Mouse (Mus musculus): ENCODE measurements around the gene Vmn1r59.
"Not testable (repeated sequence)": the region's sequence is repeated elsewhere in the genome, so short reads cannot be mapped to it uniquely, and the experiment has no call there.

Gene Vmn1r59

DNA sequence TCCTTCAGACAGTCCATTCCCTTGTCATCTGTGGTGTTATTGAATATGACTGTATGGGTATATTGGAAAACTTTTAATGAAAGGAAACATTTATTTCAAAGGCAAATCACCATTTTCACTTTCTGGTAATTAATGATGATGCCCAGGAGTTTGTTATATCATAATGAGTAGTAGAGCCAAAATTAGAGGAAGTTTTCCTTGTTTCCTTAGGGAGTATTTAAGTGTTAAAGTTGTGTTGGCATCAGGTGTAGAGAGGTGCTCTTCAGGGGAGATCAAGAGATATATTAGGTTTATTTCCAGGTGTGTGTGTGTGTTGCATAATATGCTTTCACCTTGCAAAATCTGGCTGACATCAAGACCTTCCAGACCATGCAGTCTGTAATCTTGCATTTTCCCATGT, at the start of gene Vmn1r59:
Gene Vmn1r59 (minus strand): TSS at position 101 of the 400 bp plus-strand sequence.
- in situ Hi-C loops (cut with MboI, MseI): loop anchor here (10.0 kb wide), 1 partner anchor 462 kb away; the partner anchor contains the start of gene Zfp579

DNA sequence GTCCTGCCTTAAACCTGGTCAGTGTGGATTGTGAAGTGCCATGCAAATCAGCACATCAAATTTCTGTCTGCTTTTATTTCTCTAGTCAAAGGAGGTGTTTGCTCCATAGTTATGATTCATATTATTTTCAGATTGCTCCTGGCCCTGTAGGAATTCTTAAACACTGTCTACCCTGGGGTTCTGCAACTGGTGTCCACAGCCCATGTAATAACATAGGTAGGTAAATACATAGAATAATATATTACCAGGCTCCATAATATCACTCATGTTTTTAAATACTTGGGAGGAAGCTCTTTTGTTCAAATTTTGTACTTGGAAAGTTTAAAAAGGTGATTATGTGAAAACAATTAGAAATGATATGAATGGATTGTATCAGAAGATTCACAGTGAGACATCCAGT, 37.3 kb upstream of the Vmn1r59 start, which contains the start of gene Vmn2r28:
Gene Vmn2r28 (minus strand): TSS at position 101 of the 400 bp plus-strand sequence.
- in situ Hi-C loops (cut with MboI, MseI): not testable (repeated sequence)

DNA sequence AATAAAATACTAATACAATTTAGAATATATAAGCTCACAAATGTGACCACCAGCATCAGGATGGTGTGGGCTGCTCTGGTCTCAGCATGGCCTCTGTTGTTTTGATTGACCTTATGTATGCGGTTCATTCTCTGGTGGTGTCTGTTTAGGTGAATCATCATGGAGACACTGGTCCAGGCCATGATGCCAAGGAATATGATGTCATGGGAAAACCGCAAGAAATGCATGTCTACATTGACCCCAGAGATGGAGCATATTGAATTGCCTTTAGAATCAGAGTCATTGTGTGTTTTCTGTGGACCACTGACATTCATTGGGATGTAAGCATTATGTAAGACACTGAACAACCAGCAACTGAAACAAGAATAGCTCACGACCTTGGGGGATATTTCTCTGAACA, 2.6 kb downstream of the Vmn1r59 start:
- in situ Hi-C loops (cut with MboI, MseI): loop anchor here (10.0 kb wide), 1 partner anchor 459 kb away; the partner anchor contains the start of gene Zfp579

DNA sequence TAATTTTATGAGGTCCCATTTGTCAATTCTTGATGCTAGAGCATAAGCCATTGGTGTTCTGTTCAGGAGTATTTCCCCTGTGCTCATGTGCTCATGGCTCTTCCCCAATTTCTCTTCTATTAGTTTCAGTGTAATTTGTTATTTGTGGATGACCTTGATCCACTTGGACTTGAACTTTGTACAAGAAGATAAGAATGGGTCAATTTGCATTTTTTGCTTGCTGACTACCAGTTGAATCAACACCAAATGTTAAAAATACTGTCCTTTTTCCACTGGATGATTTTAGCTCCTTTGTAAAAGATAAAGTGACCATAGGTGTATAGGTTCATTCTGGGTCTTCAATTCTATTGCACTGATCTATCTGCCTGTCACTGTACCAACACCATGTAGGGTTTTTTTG, 7.9 kb downstream of the Vmn1r59 start:
- in situ Hi-C loops (cut with MboI, MseI): no loop called here

DNA sequence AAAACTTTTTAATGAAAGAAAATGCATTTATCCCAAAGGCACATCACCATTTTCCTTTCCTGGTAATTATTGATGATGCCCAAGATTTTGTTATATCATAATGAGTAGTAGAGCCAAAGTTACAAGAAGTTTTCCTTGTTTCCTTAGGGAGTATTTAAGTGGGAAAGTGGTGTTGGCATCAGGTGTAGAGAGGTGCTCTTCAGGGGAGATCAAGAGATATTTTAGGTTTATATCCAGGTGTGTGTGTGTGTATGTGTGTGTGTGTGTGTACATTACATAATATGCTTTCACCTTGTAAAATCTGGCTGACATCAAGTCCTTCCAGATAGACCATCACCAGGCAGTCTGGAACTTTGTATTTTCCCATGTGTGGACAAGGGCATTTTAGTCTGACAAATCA, 43.3 kb downstream of the Vmn1r59 start, which contains the start of gene Vmn1r58:
Gene Vmn1r58 (minus strand): TSS at position 101 of the 400 bp plus-strand sequence.
- in situ Hi-C loops (cut with MboI, MseI): loop anchor here (10.0 kb wide), 1 partner anchor 132 kb away; the partner anchor contains the start of gene Vmn1r60

DNA sequence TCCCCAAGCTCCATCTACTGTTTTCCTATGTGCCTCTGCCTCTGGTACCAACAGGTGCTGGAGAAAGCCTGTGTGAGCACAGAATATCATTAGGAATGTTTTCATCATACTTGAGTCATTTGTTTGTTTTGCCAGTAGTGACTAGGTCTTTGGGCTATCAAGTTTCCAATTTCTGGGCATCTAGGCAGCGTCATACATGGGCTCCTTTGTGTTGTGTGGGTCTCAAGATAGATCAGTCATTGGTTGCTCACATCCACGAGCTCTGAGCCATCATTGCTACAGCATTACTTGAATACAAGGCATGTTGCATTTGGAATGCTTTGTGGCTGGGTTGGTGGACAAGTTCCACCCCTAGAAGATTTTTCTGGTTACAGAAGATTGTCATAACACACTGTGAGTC, 50.4 kb downstream of the Vmn1r59 start:
- in situ Hi-C loops (cut with MboI, MseI): no loop called here
